Mouse (Mus musculus): ENCODE measurements around the gene Pdpk1.
A peak's percentile ranks its signal among the peaks of the same experiment; 100 is the strongest.
"Not testable (repeated sequence)": the region's sequence is repeated elsewhere in the genome, so short reads cannot be mapped to it uniquely, and the experiment has no call there.

Gene Pdpk1

GRCm38 (mm10) chr17:24162584-24163175 is 12.0 kb upstream of the Pdpk1 start:
- peak; percentile 20 to 36 for DNase-seq

- no peak for DNase-seq
Measured at GRCm38 (mm10) chr17:24161466-24161865, 10.7 kb upstream of the Pdpk1 start.

GRCm38 (mm10) chr17:24157526-24157925 is 6.8 kb upstream of the Pdpk1 start:
- no peak for DNase-seq

- DNase-seq, result no peak
Measured at GRCm38 (mm10) chr17:24157121-24157520, 6.4 kb upstream of the Pdpk1 start.

- DNase-seq, result no peak
Measured at GRCm38 (mm10) chr17:24156394-24156793, 5.7 kb upstream of the Pdpk1 start.

- no peak for DNase-seq
Measured at GRCm38 (mm10) chr17:24155742-24156141, 5.0 kb upstream of the Pdpk1 start.

GRCm38 (mm10) chr17:24154463-24154862 is 3.7 kb upstream of the Pdpk1 start:
- no peak for DNase-seq

- peak; percentile 85 to 86 for DNase-seq
Measured at GRCm38 (mm10) chr17:24151890-24152563, 1.3 kb upstream of the Pdpk1 start.

- DNase-seq, result no peak
Measured at GRCm38 (mm10) chr17:24151382-24151781, 658 bp upstream of the Pdpk1 start.

- DNase-seq, result no peak
Measured at GRCm38 (mm10) chr17:24149421-24149820, 1.3 kb downstream of the Pdpk1 start.

- no peak for DNase-seq
Measured at GRCm38 (mm10) chr17:24142897-24143296, 7.8 kb downstream of the Pdpk1 start.

- DNase-seq, result peak; percentile 98
Measured at GRCm38 (mm10) chr17:24141425-24141920, 9.3 kb downstream of the Pdpk1 start.

GRCm38 (mm10) chr17:24140845-24141424 is 9.8 kb downstream of the Pdpk1 start:
- no peak for DNase-seq

GRCm38 (mm10) chr17:24139968-24140367 is 10.8 kb downstream of the Pdpk1 start:
- DNase-seq, result no peak

- no peak for DNase-seq
Measured at GRCm38 (mm10) chr17:24139256-24139655, 11.5 kb downstream of the Pdpk1 start.

- DNase-seq, result no peak
Measured at GRCm38 (mm10) chr17:24137226-24137880, 13.4 kb downstream of the Pdpk1 start.

- no peak for DNase-seq
Measured at GRCm38 (mm10) chr17:24134062-24134461, 16.7 kb downstream of the Pdpk1 start.

GRCm38 (mm10) chr17:24132919-24133318 is 17.8 kb downstream of the Pdpk1 start:
- not testable (repeated sequence) for DNase-seq

GRCm38 (mm10) chr17:24131570-24131969 is 19.2 kb downstream of the Pdpk1 start:
- no peak for DNase-seq

GRCm38 (mm10) chr17:24129246-24129645 is 21.5 kb downstream of the Pdpk1 start:
- not testable (repeated sequence) for DNase-seq

GRCm38 (mm10) chr17:24127592-24127991 is 23.1 kb downstream of the Pdpk1 start:
- DNase-seq, result no peak

GRCm38 (mm10) chr17:24126801-24127200 is 23.9 kb downstream of the Pdpk1 start:
- no peak for DNase-seq

- DNase-seq, result peak in 1 of 2 experiments; percentile 27
Measured at GRCm38 (mm10) chr17:24119446-24119845, 31.3 kb downstream of the Pdpk1 start.

GRCm38 (mm10) chr17:24113031-24113430 is 37.7 kb downstream of the Pdpk1 start:
- peak; percentile 61 to 62 for DNase-seq

Data from cerebellum, adult 18-20 months (tissue).